Mouse (Mus musculus): Measurements from ENCODE around the gene Gpi1.

GRCm38 (mm10) chr7:34229153-34229552 is 983 bp downstream of the Gpi1 start:
- TF ChIP-seq POLR2A (IDR thresholded peaks at IDR 0.05; ENCODE audit: control insufficient read depth, low read depth, low read length) (no peak), CTCF (IDR thresholded peaks at IDR 0.05; ENCODE audit: control insufficient read depth, insufficient read depth, insufficient replicate concordance, low read depth, low read length) (no peak)
